Mouse (Mus musculus) embryonic facial prominence, embryonic 15.5 days (tissue): Measurements from ENCODE around the gene Tank. TPM values are rescaled to one million over a fixed set of nuclear protein-coding genes. Genes with fewer than 3 reads are reported as not detected.
A peak's percentile ranks its signal among the peaks of the same experiment; 100 is the strongest.

Experiments used
- ATAC-seq: fragments of 200-750 bp; cut with Nextera tagmentation; 2 replicates; pipeline ENCODE4 v1.8.0; 2017; ENCODE audit warnings: low read depth, moderate TSS enrichment; ENCODE audit not compliant: insufficient number of reproducible peaks, low FRiP score, low TSS enrichment
- H3K27ac ChIP-seq: fragments of 300-500 bp; sonication (generic); replicated peaks from 2 replicates; pipeline ENCODE4 v1.5.1; 2015; ENCODE audit warnings: mild to moderate bottlenecking, inconsistent platforms
- H3K27me3 ChIP-seq: fragments of 300-500 bp; sonication (generic); 2 replicates; pipeline ENCODE4 v1.6.1; 2015; ENCODE audit warnings: inconsistent platforms
- H3K36me3 ChIP-seq: fragments of 300-500 bp; sonication (generic); 2 replicates; pipeline ENCODE4 v1.6.1; 2015; ENCODE audit warnings: mild to moderate bottlenecking, inconsistent platforms
- H3K4me1 ChIP-seq: fragments of 300-500 bp; sonication (generic); 2 replicates; pipeline ENCODE4 v1.6.1; 2015; ENCODE audit warnings: inconsistent platforms
- H3K4me2 ChIP-seq: fragments of 300-500 bp; sonication (generic); replicated peaks from 2 replicates; pipeline ENCODE4 v1.6.1; 2015; ENCODE audit warnings: mild to moderate bottlenecking, inconsistent platforms
- H3K4me3 ChIP-seq: fragments of 300-500 bp; sonication (generic); replicated peaks from 2 replicates; pipeline ENCODE4 v1.5.1; 2015; ENCODE audit warnings: mild to moderate bottlenecking, inconsistent platforms
- H3K9ac ChIP-seq: fragments of 300-500 bp; sonication (generic); 2 replicates; pipeline ENCODE4 v1.6.1; 2015; ENCODE audit warnings: inconsistent platforms
- H3K9me3 ChIP-seq: fragments of 300-500 bp; sonication (generic); replicated peaks from 2 replicates; pipeline ENCODE4 v1.6.1; 2016; ENCODE audit warnings: inconsistent platforms
- WGBS: fragments of 180-500 bp; shearing (Covaris S2); methylation state at CpG from one replicate; pipeline ENCODE4 v1.1.7; 2015; 5-methylcytosine and 5-hydroxymethylcytosine counted together
- polyA plus RNA-seq: library from polyadenylated mRNA; unstranded; fragments of >200 nt; fragmentation: Nextera tagmentation; extraction: Ambion mirVana; gene quantifications from 2 replicates; pipeline ENCODE4 v1.2.1, GENCODE M21; 2015

Gene Tank
- polyA plus RNA-seq, 1 experiment from 2014 or later = 34.6 TPM

GRCm38 (mm10) chr2:61580555-61581080 lies 2.2 kb downstream of the Tank start:
- Histone ChIP-seq H3K4me2 (no peak overlapping the region), H3K27ac (no peak overlapping the region), H3K27me3 (no peaks in the 10 kb centered on the region), H3K36me3 (no peaks in the 10 kb centered on the region), H3K9me3 (no peaks in the 10 kb centered on the region), H3K4me1 (no peaks in the 10 kb centered on the region), H3K9ac (no peak overlapping the region), H3K4me3 (no peak overlapping the region)
- ATAC-seq = no peak
- 57% methylated on average over 10 of the region's 10 CpGs for WGBS

GRCm38 (mm10) chr2:61582578-61583315 lies 4.4 kb downstream of the Tank start:
- no peaks in the 10 kb centered on the region for H3K4me1 ChIP-seq
- no peak overlapping the region for H3K4me3 ChIP-seq
- 90% methylated on average over 5 of the region's 5 CpGs for WGBS
- H3K27me3 ChIP-seq = no peaks in the 10 kb centered on the region
- H3K36me3 ChIP-seq = no peaks in the 10 kb centered on the region
- ATAC-seq = no peak
- no peaks in the 10 kb centered on the region for H3K9me3 ChIP-seq
- no peak overlapping the region for H3K27ac ChIP-seq
- H3K9ac ChIP-seq = no peak overlapping the region
- no peak overlapping the region for H3K4me2 ChIP-seq

GRCm38 (mm10) chr2:61585447-61585846 lies 7.1 kb downstream of the Tank start:
- H3K9ac ChIP-seq = no peak overlapping the region
- H3K4me3 ChIP-seq = no peak overlapping the region
- 75% methylated on average over 1 of the region's 1 CpGs for WGBS
- no peak overlapping the region for H3K27ac ChIP-seq
- H3K36me3 ChIP-seq = no peaks in the 10 kb centered on the region
- no peak overlapping the region for H3K4me2 ChIP-seq
- no peaks in the 10 kb centered on the region for H3K9me3 ChIP-seq
- H3K4me1 ChIP-seq = no peaks in the 10 kb centered on the region
- no peak for ATAC-seq
- no peaks in the 10 kb centered on the region for H3K27me3 ChIP-seq

- Histone ChIP-seq H3K27ac (no peak overlapping the region), H3K27me3 (no peaks in the 10 kb centered on the region)
- 91% methylated on average over 3 of the region's 3 CpGs for WGBS
These were observed 7.8 kb downstream of the Tank start for GRCm38 (mm10) chr2:61586166-61586565.

GRCm38 (mm10) chr2:61590751-61591150 lies 12.4 kb downstream of the Tank start:
- Histone ChIP-seq H3K4me1 (0 out of 2 replicates have a peak, but pooled peaks cover 4% of the 10 kb centered on the region), H3K9me3 (no peaks in the 10 kb centered on the region), H3K36me3 (no peaks in the 10 kb centered on the region), H3K4me2 (no peak overlapping the region), H3K27me3 (no peaks in the 10 kb centered on the region), H3K4me3 (no peak overlapping the region), H3K9ac (no peak overlapping the region), H3K27ac (no peak overlapping the region)
- ATAC-seq = no peak
- WGBS = 85% methylated on average over 2 of the region's 2 CpGs

More at GRCm38 (mm10) chr2:61586166-61586565, 7.8 kb downstream of the Tank start:
- no peaks in the 10 kb centered on the region for H3K4me1 ChIP-seq
- H3K4me2 ChIP-seq = no peak overlapping the region
- no peak overlapping the region for H3K9ac ChIP-seq
- ATAC-seq = no peak
- no peak overlapping the region for H3K4me3 ChIP-seq
- no peaks in the 10 kb centered on the region for H3K36me3 ChIP-seq
- no peaks in the 10 kb centered on the region for H3K9me3 ChIP-seq

- ATAC-seq = no peak
- Histone ChIP-seq H3K4me1 (0 out of 2 replicates have a peak, but pooled peaks cover 4% of the 10 kb centered on the region), H3K4me2 (no peak overlapping the region), H3K9me3 (no peaks in the 10 kb centered on the region), H3K27me3 (no peaks in the 10 kb centered on the region), H3K36me3 (no peaks in the 10 kb centered on the region), H3K9ac (no peak overlapping the region), H3K4me3 (no peak overlapping the region), H3K27ac (no peak overlapping the region)
- WGBS = 83% methylated on average over 3 of the region's 3 CpGs
These were observed 13.7 kb downstream of the Tank start for GRCm38 (mm10) chr2:61592095-61592494.

GRCm38 (mm10) chr2:61592699-61593029 lies 14.3 kb downstream of the Tank start:
- no peaks in the 10 kb centered on the region for H3K9me3 ChIP-seq
- no peak overlapping the region for H3K9ac ChIP-seq
- H3K27ac ChIP-seq = no peak overlapping the region
- H3K4me2 ChIP-seq = peak overlapping the region; percentile 68
- H3K4me1 ChIP-seq = 0 out of 2 replicates have a peak, but pooled peaks cover 4% of the 10 kb centered on the region
- H3K36me3 ChIP-seq = no peaks in the 10 kb centered on the region
- 13% methylated on average over 5 of the region's 5 CpGs for WGBS
- H3K27me3 ChIP-seq = no peaks in the 10 kb centered on the region
- peak overlapping the region; percentile 87 for H3K4me3 ChIP-seq
- no peak for ATAC-seq

GRCm38 (mm10) chr2:61593030-61593811 lies 14.8 kb downstream of the Tank start:
- Histone ChIP-seq H3K4me2 (peak overlapping the region; percentile 68), H3K9ac (peak overlapping the region; percentile 80), H3K27ac (peak overlapping the region; percentile 93), H3K4me1 (0 out of 2 replicates have a peak, but pooled peaks cover 4% of the 10 kb centered on the region), H3K9me3 (no peaks in the 10 kb centered on the region), H3K36me3 (no peaks in the 10 kb centered on the region), H3K4me3 (peak overlapping the region; percentile 87), H3K27me3 (no peaks in the 10 kb centered on the region)
- WGBS = under 1% methylated on average over 62 of the region's 62 CpGs
- ATAC-seq = peak; percentile 96

- WGBS = 2% methylated on average over 12 of the region's 12 CpGs
- no peaks in the 10 kb centered on the region for H3K27me3 ChIP-seq
- H3K4me1 ChIP-seq = 0 out of 2 replicates have a peak, but pooled peaks cover 4% of the 10 kb centered on the region
- peak overlapping the region; percentile 80 for H3K9ac ChIP-seq
- H3K4me3 ChIP-seq = peak overlapping the region; percentile 87
- no peaks in the 10 kb centered on the region for H3K9me3 ChIP-seq
- peak overlapping the region; percentile 93 for H3K27ac ChIP-seq
- no peaks in the 10 kb centered on the region for H3K36me3 ChIP-seq
- ATAC-seq = no peak
- peak overlapping the region; percentile 68 for H3K4me2 ChIP-seq
These were observed 15.5 kb downstream of the Tank start for GRCm38 (mm10) chr2:61593871-61594304.

- Histone ChIP-seq H3K27me3 (no peaks in the 10 kb centered on the region), H3K9ac (no peak overlapping the region), H3K36me3 (no peaks in the 10 kb centered on the region), H3K4me3 (no peak overlapping the region), H3K9me3 (no peaks in the 10 kb centered on the region), H3K4me2 (no peak overlapping the region), H3K27ac (no peak overlapping the region), H3K4me1 (0 out of 2 replicates have a peak, but pooled peaks cover 2% of the 10 kb centered on the region)
- WGBS = 84% methylated on average over 1 of the region's 1 CpGs
- ATAC-seq = no peak
These were observed 21.3 kb downstream of the Tank start for GRCm38 (mm10) chr2:61599730-61600129.

GRCm38 (mm10) chr2:61603461-61603860 lies 25.1 kb downstream of the Tank start:
- H3K36me3 ChIP-seq = no peaks in the 10 kb centered on the region; the same call in 1 of the 2 replicates

More at GRCm38 (mm10) chr2:61603461-61603860, 25.1 kb downstream of the Tank start:
- no peak overlapping the region for H3K9ac ChIP-seq
- H3K4me2 ChIP-seq = no peak overlapping the region
- no peaks in the 10 kb centered on the region for H3K27me3 ChIP-seq
- no peaks in the 10 kb centered on the region for H3K4me1 ChIP-seq
- H3K27ac ChIP-seq = no peak overlapping the region
- H3K9me3 ChIP-seq = no peaks in the 10 kb centered on the region
- no peak overlapping the region for H3K4me3 ChIP-seq
- WGBS = 84% methylated on average over 3 of the region's 3 CpGs
- ATAC-seq = no peak
